Mouse (Mus musculus) olfactory bulb, adult 2 months (tissue): ENCODE results near the gene Pim1.

Source experiments
- CTCF ChIP-seq: fragments of 200-500 bp; IDR thresholded peaks from 2 replicates; pipeline ENCODE4 v1.5.1; 2012; ENCODE audit warnings: low read depth, mild to moderate bottlenecking, low read length, moderate library complexity; ENCODE audit not compliant: insufficient read depth
- POLR2A ChIP-seq: fragments of 200-500 bp; IDR thresholded peaks from 2 replicates; pipeline ENCODE4 v1.6.1; 2012; ENCODE audit warnings: mild to moderate bottlenecking, low read depth, low read length, moderate library complexity; ENCODE audit not compliant: insufficient read depth

DNA sequence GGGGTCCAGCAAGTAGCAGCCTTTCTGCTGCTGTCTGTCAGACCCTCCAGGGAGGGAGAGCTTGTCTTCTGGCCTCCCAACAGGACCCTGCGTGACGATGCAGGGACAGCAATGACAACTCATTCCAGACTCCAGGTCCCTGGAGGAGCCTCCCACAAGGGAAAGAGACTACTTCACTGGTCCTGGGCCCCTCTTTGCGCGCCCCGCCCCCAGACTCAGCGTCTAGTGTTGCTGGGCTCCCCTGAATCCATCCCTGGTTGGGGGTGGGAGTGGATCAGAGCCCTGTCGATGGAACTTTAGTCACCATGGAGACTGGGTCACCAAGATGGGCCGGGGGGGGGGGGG lies 4.2 kb downstream of the Pim1 start:
- TF ChIP-seq CTCF (no peak), POLR2A (no peak)
